Mouse (Mus musculus) forebrain, embryonic 10.5 days (tissue): ENCODE measurements around the gene Lax1. TPM values are rescaled to one million over a fixed set of nuclear protein-coding genes. Genes with fewer than 3 reads are reported as not detected.

Experiments used
- DNase-seq: peaks from one replicate; pipeline ENCODE4 v3.0.0-alpha.2; 2017; ENCODE audit warnings: low spot score; ENCODE audit errors: extremely low spot score
- H3K27ac ChIP-seq: fragments of 300-500 bp; sonication (generic); 2 replicates; pipeline ENCODE4 v1.5.1; 2016; ENCODE audit warnings: mild to moderate bottlenecking
- H3K27me3 ChIP-seq: fragments of 300-500 bp; sonication (generic); 2 replicates; pipeline ENCODE4 v1.6.1; 2016; ENCODE audit warnings: mild to moderate bottlenecking; ENCODE audit not compliant: poor library complexity, severe bottlenecking
- H3K36me3 ChIP-seq: fragments of 300-500 bp; sonication (generic); replicated peaks from 2 replicates; pipeline ENCODE4 v1.6.1; 2016; ENCODE audit warnings: mild to moderate bottlenecking, moderate library complexity
- H3K4me1 ChIP-seq: fragments of 300-500 bp; sonication (generic); 2 replicates; pipeline ENCODE4 v1.6.1; 2016
- H3K4me3 ChIP-seq: fragments of 300-500 bp; sonication (generic); 2 replicates; pipeline ENCODE4 v1.5.1; 2016; ENCODE audit warnings: mild to moderate bottlenecking, moderate library complexity
- H3K9me3 ChIP-seq: fragments of 300-500 bp; sonication (generic); 2 replicates; pipeline ENCODE4 v1.6.1; 2016; ENCODE audit warnings: mild to moderate bottlenecking, moderate library complexity
- WGBS: fragments of 180-500 bp; shearing (Covaris S2); methylation state at CpG from one replicate; pipeline ENCODE4 v1.1.7; 2016; 5-methylcytosine and 5-hydroxymethylcytosine counted together
- polyA plus RNA-seq: library from polyadenylated mRNA; unstranded; fragments of >200 nt; fragmentation: Nextera tagmentation; extraction: Ambion mirVana; gene quantifications from 2 replicates; pipeline ENCODE4 v1.2.1, GENCODE M21; 2016

The Lax1 gene
- polyA plus RNA-seq = 0.44 and 0.93 TPM in 2 replicates

GRCm38 (mm10) chr1:133689897-133690296, at the start of gene Lax1:
TSS of gene Lax1 (minus strand) at chr1:133690108.
- H3K27me3 ChIP-seq = no peaks in the 10 kb centered on the region

GRCm38 (mm10) chr1:133736664-133737063, 46.8 kb upstream of the Lax1 start:
- no peaks in the 10 kb centered on the region for H3K9me3 ChIP-seq
- H3K27me3 ChIP-seq = peaks cover 38% of the 10 kb centered on the region
- peaks cover 29% of the 10 kb centered on the region for H3K4me1 ChIP-seq
- no peak overlapping the region for H3K27ac ChIP-seq
- peaks cover 5% of the 10 kb centered on the region; the same call in 1 of the 2 replicates for H3K36me3 ChIP-seq
- no peak for DNase-seq
- H3K4me3 ChIP-seq = no peak overlapping the region
- 68% methylated on average over 7 of the region's 7 CpGs for WGBS

More at GRCm38 (mm10) chr1:133689897-133690296, at the start of gene Lax1:
- H3K36me3 ChIP-seq = no peaks in the 10 kb centered on the region
- H3K4me3 ChIP-seq = no peak within 1 kb of the TSS
- no peaks in the 10 kb centered on the region for H3K9me3 ChIP-seq
- 54% methylated on average over 6 of the region's 6 CpGs for WGBS
- no peak within 1 kb of the TSS for H3K27ac ChIP-seq
- no peak for DNase-seq
- H3K4me1 ChIP-seq = peaks cover 36% of the 10 kb centered on the region

GRCm38 (mm10) chr1:133735995-133736652, 46.2 kb upstream of the Lax1 start:
- H3K36me3 ChIP-seq = peaks cover 8% of the 10 kb centered on the region; the same call in 1 of the 2 replicates
- peak overlapping the region; percentile 85 for H3K27ac ChIP-seq
- no peaks in the 10 kb centered on the region for H3K9me3 ChIP-seq
- H3K4me1 ChIP-seq = peaks cover 23% of the 10 kb centered on the region
- peak; percentile 70 for DNase-seq
- H3K4me3 ChIP-seq = peak overlapping the region; percentile 48
- 20% methylated on average over 17 of the region's 17 CpGs for WGBS
- H3K27me3 ChIP-seq = peaks cover 35% of the 10 kb centered on the region

GRCm38 (mm10) chr1:133732814-133733213, 42.9 kb upstream of the Lax1 start:
- 61% methylated on average over 11 of the region's 11 CpGs for WGBS

GRCm38 (mm10) chr1:133728339-133728738, 38.4 kb upstream of the Lax1 start:
- 90% methylated on average over 7 of the region's 7 CpGs for WGBS
- Histone ChIP-seq H3K4me1 (peaks cover 6% of the 10 kb centered on the region; the same call in 1 of the 2 replicates), H3K9me3 (no peaks in the 10 kb centered on the region), H3K27ac (no peak overlapping the region), H3K36me3 (peaks cover 22% of the 10 kb centered on the region), H3K4me3 (no peak overlapping the region), H3K27me3 (no peaks in the 10 kb centered on the region)
- no peak for DNase-seq

More at GRCm38 (mm10) chr1:133732814-133733213, 42.9 kb upstream of the Lax1 start:
- peaks cover 25% of the 10 kb centered on the region for H3K27me3 ChIP-seq
- peaks cover 22% of the 10 kb centered on the region for H3K36me3 ChIP-seq
- H3K27ac ChIP-seq = no peak overlapping the region
- DNase-seq = no peak
- H3K9me3 ChIP-seq = no peaks in the 10 kb centered on the region
- H3K4me1 ChIP-seq = peaks cover 19% of the 10 kb centered on the region
- H3K4me3 ChIP-seq = no peak overlapping the region

GRCm38 (mm10) chr1:133720342-133720741, 30.4 kb upstream of the Lax1 start:
- H3K27ac ChIP-seq = no peak overlapping the region
- no peaks in the 10 kb centered on the region for H3K27me3 ChIP-seq
- DNase-seq = no peak
- H3K9me3 ChIP-seq = no peaks in the 10 kb centered on the region
- no peaks in the 10 kb centered on the region for H3K4me1 ChIP-seq
- no peak overlapping the region for H3K4me3 ChIP-seq
- WGBS = 88% methylated on average over 7 of the region's 7 CpGs
- H3K36me3 ChIP-seq = no peaks in the 10 kb centered on the region

GRCm38 (mm10) chr1:133718786-133719185, 28.9 kb upstream of the Lax1 start:
- H3K4me1 ChIP-seq = 0 out of 2 replicates have a peak, but pooled peaks cover 7% of the 10 kb centered on the region

GRCm38 (mm10) chr1:133718296-133718695, 28.4 kb upstream of the Lax1 start:
- Histone ChIP-seq H3K9me3 (no peaks in the 10 kb centered on the region), H3K27me3 (no peaks in the 10 kb centered on the region), H3K4me3 (no peak overlapping the region), H3K27ac (no peak overlapping the region), H3K36me3 (no peaks in the 10 kb centered on the region), H3K4me1 (peaks cover 10% of the 10 kb centered on the region)
- DNase-seq = no peak
- WGBS = 84% methylated on average over 3 of the region's 3 CpGs

More at GRCm38 (mm10) chr1:133718786-133719185, 28.9 kb upstream of the Lax1 start:
- H3K27me3 ChIP-seq = no peaks in the 10 kb centered on the region
- H3K9me3 ChIP-seq = no peaks in the 10 kb centered on the region
- WGBS = 88% methylated on average over 8 of the region's 8 CpGs
- no peaks in the 10 kb centered on the region for H3K36me3 ChIP-seq
- DNase-seq = no peak
- H3K4me3 ChIP-seq = no peak overlapping the region
- H3K27ac ChIP-seq = no peak overlapping the region

GRCm38 (mm10) chr1:133716464-133716863, 26.6 kb upstream of the Lax1 start:
- WGBS = 25% methylated on average over 7 of the region's 7 CpGs
- no peaks in the 10 kb centered on the region for H3K36me3 ChIP-seq
- no peaks in the 10 kb centered on the region for H3K27me3 ChIP-seq
- no peaks in the 10 kb centered on the region for H3K9me3 ChIP-seq
- no peak overlapping the region for H3K4me3 ChIP-seq
- H3K4me1 ChIP-seq = peaks cover 28% of the 10 kb centered on the region
- no peak overlapping the region for H3K27ac ChIP-seq
- DNase-seq = no peak

- Histone ChIP-seq H3K4me3 (no peak overlapping the region), H3K27me3 (no peaks in the 10 kb centered on the region), H3K4me1 (peaks cover 40% of the 10 kb centered on the region), H3K36me3 (no peaks in the 10 kb centered on the region), H3K27ac (no peak overlapping the region), H3K9me3 (no peaks in the 10 kb centered on the region)
- DNase-seq = no peak
- WGBS = 83% methylated on average over 1 of the region's 1 CpGs
Measured at GRCm38 (mm10) chr1:133715191-133715590, 25.3 kb upstream of the Lax1 start.

GRCm38 (mm10) chr1:133713009-133713370, 23.1 kb upstream of the Lax1 start:
- whole genome bisulfite sequencing = 41% methylated on average over 2 of the region's 2 CpGs

GRCm38 (mm10) chr1:133712288-133713008, 22.5 kb upstream of the Lax1 start:
- WGBS = 58% methylated on average over 12 of the region's 12 CpGs
- DNase-seq = no peak
- 0 out of 2 replicates have a peak overlapping the region, but pooled peaks have one; percentile 53 for H3K27ac ChIP-seq

More at GRCm38 (mm10) chr1:133713009-133713370, 23.1 kb upstream of the Lax1 start:
- Histone ChIP-seq H3K27ac (0 out of 2 replicates have a peak overlapping the region, but pooled peaks have one; percentile 53), H3K4me3 (no peak overlapping the region), H3K27me3 (no peaks in the 10 kb centered on the region), H3K9me3 (no peaks in the 10 kb centered on the region), H3K36me3 (no peaks in the 10 kb centered on the region), H3K4me1 (peaks cover 49% of the 10 kb centered on the region)
- DNase-seq = no peak

GRCm38 (mm10) chr1:133711376-133711775, 21.5 kb upstream of the Lax1 start:
- H3K36me3 ChIP-seq = peaks cover 3% of the 10 kb centered on the region
- no peak overlapping the region for H3K4me3 ChIP-seq
- H3K9me3 ChIP-seq = no peaks in the 10 kb centered on the region
- H3K27me3 ChIP-seq = no peaks in the 10 kb centered on the region
- DNase-seq = no peak
- WGBS = 49% methylated on average over 6 of the region's 6 CpGs
- H3K27ac ChIP-seq = peak overlapping the region; percentile 56; the same call in 1 of the 2 replicates
- H3K4me1 ChIP-seq = peaks cover 49% of the 10 kb centered on the region

More at GRCm38 (mm10) chr1:133712288-133713008, 22.5 kb upstream of the Lax1 start:
- H3K36me3 ChIP-seq = no peaks in the 10 kb centered on the region
- H3K27me3 ChIP-seq = no peaks in the 10 kb centered on the region
- no peak overlapping the region for H3K4me3 ChIP-seq
- peaks cover 49% of the 10 kb centered on the region for H3K4me1 ChIP-seq
- H3K9me3 ChIP-seq = no peaks in the 10 kb centered on the region
